Mouse (Mus musculus): ENCODE data around the gene Znrf2.

DNA sequence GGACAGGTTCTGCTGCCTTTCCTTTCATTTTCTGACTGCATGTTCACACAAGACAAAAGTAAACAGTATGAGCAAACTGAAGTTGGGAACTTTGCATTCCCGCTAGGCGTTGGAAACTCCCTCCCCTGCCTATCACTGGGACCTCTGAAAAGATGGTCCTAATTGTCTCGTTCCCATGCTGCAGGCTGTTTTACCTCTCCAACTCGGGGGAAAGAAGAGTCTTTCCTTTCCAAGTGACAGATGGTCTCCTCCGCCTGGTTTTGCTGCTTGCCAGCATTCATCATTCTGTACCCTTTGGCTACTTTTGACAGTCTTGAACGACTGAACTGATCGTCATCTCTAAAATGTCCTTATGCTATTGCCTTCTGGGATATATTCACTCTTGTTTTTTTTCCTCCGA, 14.4 kb upstream of the Znrf2 start:
- TF ChIP-seq GATA1 (IDR thresholded peaks at IDR 0.05; ENCODE audit: borderline replicate concordance, low read length) (no peak), FLI1 (IDR thresholded peaks at IDR 0.05; ENCODE audit: low read length) (no peak)
